In the genomic region with DNA sequence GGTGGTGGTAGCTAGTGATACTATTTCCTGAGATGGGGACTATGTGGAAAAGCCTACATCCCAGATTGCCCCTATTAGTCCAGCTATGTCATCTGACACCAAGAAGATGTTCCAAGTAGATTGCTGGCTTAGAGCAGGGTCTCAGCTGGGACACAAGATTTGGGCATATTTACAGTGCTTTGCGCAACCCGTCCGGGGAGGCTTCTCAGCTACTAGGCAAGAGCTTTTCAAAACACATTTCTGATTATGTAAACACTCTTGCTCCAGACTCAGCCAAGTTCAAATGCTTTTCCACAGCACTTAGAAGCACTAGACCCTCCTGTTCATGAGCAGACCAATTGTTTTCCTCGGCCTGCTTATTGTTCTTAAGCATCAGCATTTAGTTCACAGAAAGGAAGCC, we compare ENCODE assay signal across 16 mouse cellular contexts. TPM values are rescaled to one million over a fixed set of nuclear protein-coding genes. Genes with fewer than 3 reads are reported as not detected.
DNase-seq lines count a peak whose midpoint lies in the region; ATAC-seq and TF ChIP-seq lines count a peak whose summit lies in the region.
"Had no signal": no experiment of that assay in that cellular context is flagged by ENCODE, and none has a peak within 500 bp of the region (broad histone marks: within the 10 kb centered on the region; RNA-seq: fewer than 3 reads in every experiment).

No protein-coding gene starts in this region.

- no peak overlapping the region for H3K27ac ChIP-seq in heart, embryonic 11.5 days (ENCODE audit: low read depth, low read length)
- H3K27ac ChIP-seq in lung, embryonic 16.5 days (ENCODE audit: low read length) = peak overlapping the region; percentile 89
- H3K27ac ChIP-seq in stomach, postnatal 0 days (replicated peaks) = no peak overlapping the region
- H3K27ac ChIP-seq: forebrain, embryonic 15.5 days; heart, embryonic 13.5 days; limb, embryonic 13.5 days had no signal

- no peak overlapping the region for H3K4me3 ChIP-seq in heart, embryonic 11.5 days (ENCODE audit: low read depth, low read length)
- H3K4me3 ChIP-seq in lung, embryonic 16.5 days (ENCODE audit: low read length) = no peak overlapping the region
- H3K4me3 ChIP-seq in stomach, postnatal 0 days (ENCODE audit: low read depth, low read length) = no peak overlapping the region
- H3K4me3 ChIP-seq: forebrain, embryonic 15.5 days; heart, embryonic 13.5 days; limb, embryonic 13.5 days; megakaryocyte, embryonic 14.5 days had no signal

- WGBS in heart, embryonic 11.5 days (ENCODE audit: insufficient replicate concordance) = 84% methylated on average over 4 of the region's 4 CpGs
- 23% methylated on average over 4 of the region's 4 CpGs for WGBS in lung, embryonic 16.5 days
- WGBS in stomach, postnatal 0 days = 39% methylated on average over 4 of the region's 4 CpGs

- H3K9me3 ChIP-seq in heart, embryonic 11.5 days (replicated peaks; ENCODE audit: control insufficient read depth, low read length) = no peaks in the 10 kb centered on the region
- no peaks in the 10 kb centered on the region for H3K9me3 ChIP-seq in lung, embryonic 16.5 days (ENCODE audit: control insufficient read depth, low read length)
- H3K9me3 ChIP-seq in stomach, postnatal 0 days (ENCODE audit: control insufficient read depth, low read length) = no peaks in the 10 kb centered on the region
- H3K9me3 ChIP-seq: forebrain, embryonic 15.5 days; heart, embryonic 13.5 days; limb, embryonic 13.5 days; megakaryocyte, embryonic 14.5 days had no signal

- no peak for ATAC-seq in heart, embryonic 11.5 days (replicated peaks; ENCODE audit: insufficient number of reproducible peaks, low FRiP score, low TSS enrichment)
- ATAC-seq in lung, embryonic 16.5 days (ENCODE audit: low read depth) = peak; percentile 88
- peak; percentile 50; the same call in 1 of the 2 replicates for ATAC-seq in stomach, postnatal 0 days (ENCODE audit: low FRiP score, low TSS enrichment)

- H3K4me2 ChIP-seq in heart, embryonic 11.5 days = no peak overlapping the region
- H3K4me2 ChIP-seq in lung, embryonic 16.5 days (ENCODE audit: low read depth, low read length) = no peak overlapping the region
- no peak overlapping the region for H3K4me2 ChIP-seq in stomach, postnatal 0 days (replicated peaks; ENCODE audit: low read depth)
- H3K4me2 ChIP-seq: forebrain, embryonic 15.5 days; heart, embryonic 13.5 days; limb, embryonic 13.5 days had no signal

- no peak for TF ChIP-seq CTCF in stomach, postnatal 0 days (IDR thresholded peaks at IDR 0.05; ENCODE audit: low read depth)

- H3K9ac ChIP-seq in heart, embryonic 11.5 days (ENCODE audit: low read depth, low read length) = no peak overlapping the region
- no peak overlapping the region for H3K9ac ChIP-seq in lung, embryonic 16.5 days (ENCODE audit: low read length)
- no peak overlapping the region for H3K9ac ChIP-seq in stomach, postnatal 0 days (ENCODE audit: low read length)
- H3K9ac ChIP-seq: forebrain, embryonic 15.5 days; heart, embryonic 13.5 days; limb, embryonic 13.5 days had no signal

- no peaks in the 10 kb centered on the region for H3K4me1 ChIP-seq in heart, embryonic 11.5 days (ENCODE audit: control insufficient read depth, insufficient read depth, low read length)
- peaks cover 21% of the 10 kb centered on the region for H3K4me1 ChIP-seq in lung, embryonic 16.5 days (replicated peaks; ENCODE audit: control insufficient read depth, insufficient read depth, low read length)
- H3K4me1 ChIP-seq in stomach, postnatal 0 days (replicated peaks; ENCODE audit: control insufficient read depth, insufficient read depth) = no peaks in the 10 kb centered on the region

- no peaks in the 10 kb centered on the region for H3K27me3 ChIP-seq in heart, embryonic 11.5 days (ENCODE audit: control insufficient read depth, insufficient read depth, low read length)
- no peaks in the 10 kb centered on the region for H3K27me3 ChIP-seq in lung, embryonic 16.5 days (ENCODE audit: control insufficient read depth, insufficient read depth, low read depth, low read length)
- H3K27me3 ChIP-seq in stomach, postnatal 0 days (ENCODE audit: control insufficient read depth, insufficient read depth, low read length) = no peaks in the 10 kb centered on the region
- H3K27me3 ChIP-seq: forebrain, embryonic 15.5 days; heart, embryonic 13.5 days; limb, embryonic 13.5 days had no signal

- TF ChIP-seq EP300 in stomach, postnatal 0 days (optimal IDR thresholded peaks at IDR 0.05) = no peak

- no peaks in the 10 kb centered on the region; the same call in 1 of the 2 replicates for H3K36me3 ChIP-seq in heart, embryonic 11.5 days (ENCODE audit: control insufficient read depth, insufficient read depth, low read length)
- H3K36me3 ChIP-seq in lung, embryonic 16.5 days (ENCODE audit: control insufficient read depth, insufficient read depth, low read length) = peaks cover 7% of the 10 kb centered on the region
- no peaks in the 10 kb centered on the region for H3K36me3 ChIP-seq in stomach, postnatal 0 days (ENCODE audit: control insufficient read depth, insufficient read depth, low read length)
- H3K36me3 ChIP-seq: forebrain, embryonic 15.5 days had no signal

- peak; percentile 39 for DNase-seq in heart, adult 8-10 months (ENCODE audit: low spot score)
- DNase-seq in urinary bladder, postnatal 36 days (ENCODE audit: low spot score in 2 of 2) = peak; percentile 19 to 75
- no peak for DNase-seq in urinary bladder, postnatal 10 days (ENCODE audit: low spot score)
- DNase-seq in stomach, postnatal 0 days (ENCODE audit: low spot score) = no peak
- DNase-seq in right cerebral cortex, adult 2 months (ENCODE audit: low spot score in 2 of 2) = no peak
- no peak for DNase-seq in retina, embryonic 14.5 days (ENCODE audit: low spot score)
- DNase-seq: cerebellum, adult 2 months; kidney, postnatal 4 days had no signal

RNA-seq across cellular contexts. Expression of gene Zp2, which starts 21.3 kb away (rescaled TPM):
- total RNA-seq in heart, adult 8-10 months (2022) = 1 to 10 TPM in 1 of 4 experiments, under 1 TPM in 3; 0.78 to 1.6 (median 0.83) TPM
- polyA plus RNA-seq in heart, embryonic 11.5 days (2014; fragmentation: Nextera tagmentation; extraction: Ambion mirVana) = 0.09 TPM in 1 of 2 replicates, not detected in the other
- not detected in 2 replicates for polyA plus RNA-seq in lung, embryonic 16.5 days (2015; fragmentation: Nextera tagmentation; extraction: Ambion mirVana)
- polyA plus RNA-seq in stomach, postnatal 0 days (2015; fragmentation: Nextera tagmentation; extraction: Ambion mirVana) = not detected in 2 replicates
- total RNA-seq: monocyte, adult 5-6 weeks had no signal
- polyA plus RNA-seq: brain, embryonic 14.5 days; cerebellum, adult 2 months; forebrain, embryonic 15.5 days had no signal

RNA-seq across cellular contexts. Expression of gene Tmem159, which starts 21.6 kb away (rescaled TPM):
- 10 to 100 TPM; 23.0 to 29.5 (median 27.1) TPM for total RNA-seq in heart, adult 8-10 months (2022)
- polyA plus RNA-seq in heart, embryonic 11.5 days (2014; fragmentation: Nextera tagmentation; extraction: Ambion mirVana) = 17.2 and 18.8 TPM in 2 replicates
- polyA plus RNA-seq in lung, embryonic 16.5 days (2015; fragmentation: Nextera tagmentation; extraction: Ambion mirVana) = 49.6 and 113 TPM in 2 replicates
- polyA plus RNA-seq in stomach, postnatal 0 days (2015; fragmentation: Nextera tagmentation; extraction: Ambion mirVana) = 31.9 and 33.9 TPM in 2 replicates

RNA-seq across cellular contexts. Expression of gene Dnah3, which starts 28.7 kb away (rescaled TPM):
- total RNA-seq in heart, adult 8-10 months (2022) = under 1 TPM in 1 of 4 experiments, not detected in 3; 0.14 TPM
- not detected in 2 replicates for polyA plus RNA-seq in heart, embryonic 11.5 days (2014; fragmentation: Nextera tagmentation; extraction: Ambion mirVana)
- 1.2 and 2.8 TPM in 2 replicates for polyA plus RNA-seq in lung, embryonic 16.5 days (2015; fragmentation: Nextera tagmentation; extraction: Ambion mirVana)
- 0.02 TPM in 1 of 2 replicates, not detected in the other for polyA plus RNA-seq in stomach, postnatal 0 days (2015; fragmentation: Nextera tagmentation; extraction: Ambion mirVana)
- total RNA-seq: monocyte, adult 5-6 weeks had no signal
- polyA plus RNA-seq: heart, embryonic 13.5 days; limb, embryonic 13.5 days had no signal

RNA-seq across cellular contexts. Expression of gene Anks4b, which starts 49.9 kb away (rescaled TPM):
- total RNA-seq in heart, adult 8-10 months (2022) = under 1 TPM; 0.05 to 0.13 (median 0.09) TPM
- polyA plus RNA-seq in heart, embryonic 11.5 days (2014; fragmentation: Nextera tagmentation; extraction: Ambion mirVana) = 0.06 TPM in 1 of 2 replicates, not detected in the other
- not detected in 2 replicates for polyA plus RNA-seq in lung, embryonic 16.5 days (2015; fragmentation: Nextera tagmentation; extraction: Ambion mirVana)
- 1.1 and 1.2 TPM in 2 replicates for polyA plus RNA-seq in stomach, postnatal 0 days (2015; fragmentation: Nextera tagmentation; extraction: Ambion mirVana)
- total RNA-seq: monocyte, adult 5-6 weeks had no signal
- polyA plus RNA-seq: brain, embryonic 14.5 days; cerebellum, adult 2 months; limb, embryonic 13.5 days had no signal

Comparison
In these comparisons a context has a peak if more than half of its experiments do, and no peak if none do; other contexts are left out.
1. DNase-seq: peak in heart, adult 8-10 months (single experiment) and urinary bladder, postnatal 36 days (2 of 2); none in urinary bladder, postnatal 10 days (single experiment), stomach, postnatal 0 days (single experiment), right cerebral cortex, adult 2 months (0 of 2) and retina, embryonic 14.5 days (single experiment).